Mouse (Mus musculus) frontal cortex, postnatal 10 days (tissue): ENCODE results near the gene Txndc11.
A peak's percentile ranks its signal among the peaks of the same experiment; 100 is the strongest.

ENCODE experiments used
- DNase-seq, 2 experiments: peaks; one replicate each; pipeline ENCODE4 v3.0.0; 2022; ENCODE audit warnings: low spot score in 2 of 2, mixed read lengths in 1 of 2

Gene Txndc11

GRCm38 (mm10) chr16:11104905-11105304, 29.5 kb downstream of the Txndc11 start:
- DNase-seq, result no peak

GRCm38 (mm10) chr16:11097301-11097700, 37.1 kb downstream of the Txndc11 start:
- DNase-seq, result no peak

- DNase-seq, result no peak
Observed at GRCm38 (mm10) chr16:11093717-11094386, 40.6 kb downstream of the Txndc11 start.

GRCm38 (mm10) chr16:11092523-11092922, 41.9 kb downstream of the Txndc11 start:
- DNase-seq, result no peak

- no peak for DNase-seq
Observed at GRCm38 (mm10) chr16:11092061-11092460, 42.4 kb downstream of the Txndc11 start.

GRCm38 (mm10) chr16:11090836-11091570, 43.4 kb downstream of the Txndc11 start:
- DNase-seq, result no peak

- DNase-seq, result no peak
Observed at GRCm38 (mm10) chr16:11086856-11087588, 47.4 kb downstream of the Txndc11 start.

- DNase-seq, result no peak
Observed at GRCm38 (mm10) chr16:11086299-11086698, 48.2 kb downstream of the Txndc11 start.

GRCm38 (mm10) chr16:11084181-11084580, 50.3 kb downstream of the Txndc11 start:
- DNase-seq, result no peak

GRCm38 (mm10) chr16:11078216-11078869, 56.1 kb downstream of the Txndc11 start:
- DNase-seq, result no peak

GRCm38 (mm10) chr16:11077601-11078201, 56.7 kb downstream of the Txndc11 start:
- DNase-seq, result no peak

GRCm38 (mm10) chr16:11073060-11073459, 61.4 kb downstream of the Txndc11 start:
- DNase-seq, result no peak

- DNase-seq, result no peak
Observed at GRCm38 (mm10) chr16:11072454-11072853, 62.0 kb downstream of the Txndc11 start.

GRCm38 (mm10) chr16:11071887-11072286, 62.6 kb downstream of the Txndc11 start:
- no peak for DNase-seq

- DNase-seq, result no peak
Observed at GRCm38 (mm10) chr16:11071176-11071575, 63.3 kb downstream of the Txndc11 start.

GRCm38 (mm10) chr16:11069710-11070420, 64.6 kb downstream of the Txndc11 start:
- no peak for DNase-seq

GRCm38 (mm10) chr16:11069271-11069670, 65.2 kb downstream of the Txndc11 start:
- no peak for DNase-seq

- no peak for DNase-seq
Observed at GRCm38 (mm10) chr16:11068666-11069065, 65.8 kb downstream of the Txndc11 start.

GRCm38 (mm10) chr16:11066833-11067191, 67.6 kb downstream of the Txndc11 start:
- DNase-seq, result peak; percentile 65 to 67

GRCm38 (mm10) chr16:11066029-11066832, 68.2 kb downstream of the Txndc11 start, which contains the start of gene Litaf:
Litaf (minus strand) TSS chr16:11066157.
- peak; percentile 96 to 98 for DNase-seq
